Mouse (Mus musculus) C2C12 (cell line): ENCODE measurements around the gene Rbm42.

Experiments
- CTCF ChIP-seq: IDR thresholded peaks from one replicate; pipeline ENCODE4 v1.5.1; 2011; ENCODE audit not compliant: control insufficient read depth, insufficient read depth, insufficient read length
- MAX ChIP-seq: IDR thresholded peaks from one replicate; pipeline ENCODE4 v1.6.1; 2011; ENCODE audit warnings: mild to moderate bottlenecking, control low read depth
- MYOG ChIP-seq: IDR thresholded peaks from one replicate; pipeline ENCODE4 v1.6.1; 2011; ENCODE audit not compliant: control insufficient read depth, insufficient read length; ENCODE audit errors: extremely low read depth
- USF1 ChIP-seq: IDR thresholded peaks from one replicate; pipeline ENCODE4 v1.6.1; 2011; ENCODE audit warnings: low read depth, mild to moderate bottlenecking, control low read depth, moderate library complexity

DNA sequence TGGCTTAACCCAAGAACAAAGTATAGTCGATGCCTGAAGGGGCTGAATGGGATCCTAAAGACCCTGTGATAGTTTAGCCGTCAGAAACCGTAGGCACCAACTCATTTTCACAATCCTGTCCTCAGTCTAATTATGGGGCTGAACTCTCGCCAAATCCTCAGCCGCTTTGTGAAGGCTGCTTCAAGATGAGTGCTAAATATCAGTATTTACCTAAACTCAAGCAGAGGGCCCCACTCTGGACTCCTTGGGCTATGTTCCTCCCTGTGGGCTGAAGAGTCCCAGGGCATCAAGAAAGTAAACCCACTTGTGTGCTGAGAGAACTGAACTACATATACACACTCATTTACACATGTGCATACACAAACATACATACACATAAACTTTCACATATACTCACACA lies 53.3 kb downstream of the Rbm42 start:
- TF ChIP-seq CTCF (no peak), USF1 (no peak), MAX (no peak), MYOG (no peak)
